Mouse (Mus musculus): Measurements from ENCODE around the gene Cenpb.

Gene Cenpb

DNA sequence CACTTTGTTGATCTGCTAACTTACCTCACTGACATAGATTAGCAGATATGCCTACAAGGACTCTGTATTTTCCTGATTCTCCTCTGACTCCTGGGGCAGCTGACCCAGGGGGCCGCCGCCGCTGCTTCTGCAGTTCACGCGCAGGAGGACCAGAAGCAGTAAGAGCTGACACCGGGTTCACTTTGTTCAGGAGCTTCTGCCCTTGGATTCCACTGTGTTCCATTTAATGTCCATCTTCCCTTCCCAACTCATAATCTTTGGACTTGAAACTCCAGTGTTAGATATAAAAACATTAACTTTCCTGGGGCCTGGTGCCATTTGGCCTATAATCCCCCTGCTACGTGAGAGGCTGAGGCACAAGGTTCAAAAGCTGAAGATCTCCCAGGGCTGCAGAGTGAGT lies 15.9 kb downstream of the Cenpb start:
- no peak for DNase-seq

DNA sequence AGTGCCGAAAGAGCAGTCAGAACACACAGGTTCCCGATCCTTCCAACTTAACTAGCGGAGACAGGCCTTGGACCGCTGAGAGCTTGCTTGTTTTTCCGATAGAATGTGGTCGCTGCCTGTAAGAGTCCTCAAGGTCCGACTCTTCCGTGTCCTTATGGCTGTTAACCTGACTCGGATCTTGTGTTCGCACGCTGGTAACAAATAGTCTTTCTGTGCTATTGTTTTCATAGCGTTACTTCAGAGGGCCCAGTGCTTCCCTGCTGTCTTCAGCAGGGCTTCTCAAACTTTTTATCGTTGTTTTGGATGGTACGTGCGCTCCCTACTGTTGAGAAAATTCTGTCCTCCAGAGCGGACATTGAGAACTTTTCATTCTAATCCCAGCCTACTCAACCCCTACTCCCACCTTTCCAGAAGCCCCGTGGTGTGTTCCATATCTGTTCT lies 19.2 kb downstream of the Cenpb start:
- peak; percentile 60 for DNase-seq

DNA sequence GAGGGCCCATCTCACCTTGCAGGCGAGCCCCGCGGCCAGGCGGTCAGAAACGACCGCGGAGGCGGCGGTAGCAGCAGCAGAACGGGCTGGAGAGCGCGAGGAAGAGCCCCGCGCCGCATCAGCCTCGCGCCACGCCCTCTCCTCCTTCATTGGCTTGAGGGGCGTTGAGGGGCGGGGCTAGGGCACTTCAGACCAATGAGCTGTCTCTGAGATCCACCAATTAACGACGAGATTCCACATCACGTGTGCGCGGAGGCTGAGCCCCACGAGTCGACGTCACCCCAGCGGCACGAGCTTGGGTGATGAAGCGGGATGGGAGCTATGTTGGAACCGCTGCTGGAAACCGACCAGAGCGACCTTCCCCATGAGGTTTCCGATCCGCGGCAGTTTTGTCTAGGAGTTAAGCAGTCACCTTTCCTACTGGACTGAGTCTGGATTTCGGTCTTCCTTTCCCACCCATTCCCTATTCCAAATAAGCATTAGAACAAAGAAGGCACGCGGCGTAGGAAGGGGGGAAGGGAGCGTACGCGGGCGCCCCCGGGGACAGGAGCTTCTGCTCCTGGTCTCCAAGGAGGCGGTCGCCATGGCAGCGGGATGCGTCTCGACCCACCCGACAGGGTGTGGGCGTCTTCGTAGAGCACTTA lies 19.8 kb downstream of the Cenpb start, which contains the start of gene 1700037H04Rik:
Gene 1700037H04Rik (minus strand): TSS at position 144 of the 644 bp plus-strand sequence.
- DNase-seq, result peak; percentile 99

DNA sequence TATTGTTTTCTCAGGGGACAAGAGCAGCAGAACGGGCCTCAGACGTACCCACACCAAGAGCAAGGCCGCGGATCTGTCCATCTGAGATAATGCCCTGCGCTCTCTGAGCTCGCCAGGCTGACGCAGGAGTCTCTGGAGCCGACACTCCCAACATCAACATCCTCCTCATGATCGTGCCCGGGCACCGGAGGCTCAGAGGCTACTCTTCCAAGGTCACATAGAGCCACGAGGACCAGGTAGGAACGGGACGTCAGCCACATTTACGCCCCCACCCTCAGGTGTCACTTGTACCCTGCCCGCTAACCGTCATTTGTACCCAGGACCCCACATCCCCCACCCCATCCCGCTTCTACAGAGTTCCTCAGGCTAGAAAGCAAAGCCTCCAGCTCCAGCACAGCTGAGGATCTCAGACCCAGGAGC lies 20.4 kb downstream of the Cenpb start:
- peak; percentile 62 for DNase-seq

- DNase-seq, result no peak
Measured at GRCm38 (mm10) chr2:131156987-131157386, 22.9 kb downstream of the Cenpb start.

- DNase-seq, result no peak
Measured at GRCm38 (mm10) chr2:131154036-131154435, 25.8 kb downstream of the Cenpb start.

GRCm38 (mm10) chr2:131152166-131152730 lies 27.6 kb downstream of the Cenpb start:
- DNase-seq, result no peak

DNA sequence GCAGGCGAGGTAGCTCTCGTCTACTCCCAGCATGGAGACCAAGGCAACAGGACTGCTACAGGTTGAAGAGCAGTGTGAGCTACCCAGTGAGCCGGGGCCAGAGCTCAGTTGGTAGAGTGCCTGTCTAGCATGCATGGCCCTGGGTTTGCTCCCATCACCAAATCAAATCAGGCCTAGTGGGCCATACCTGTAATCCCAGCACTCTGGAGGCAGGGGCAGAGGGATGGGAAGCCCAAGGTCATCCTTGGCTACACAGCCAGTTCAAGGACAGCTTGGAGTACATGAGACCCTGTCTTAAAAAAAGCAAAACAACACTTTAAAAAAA lies 30.7 kb downstream of the Cenpb start:
- no peak for DNase-seq

- no peak for DNase-seq
Measured at GRCm38 (mm10) chr2:131148353-131149253, 31.3 kb downstream of the Cenpb start.

DNA sequence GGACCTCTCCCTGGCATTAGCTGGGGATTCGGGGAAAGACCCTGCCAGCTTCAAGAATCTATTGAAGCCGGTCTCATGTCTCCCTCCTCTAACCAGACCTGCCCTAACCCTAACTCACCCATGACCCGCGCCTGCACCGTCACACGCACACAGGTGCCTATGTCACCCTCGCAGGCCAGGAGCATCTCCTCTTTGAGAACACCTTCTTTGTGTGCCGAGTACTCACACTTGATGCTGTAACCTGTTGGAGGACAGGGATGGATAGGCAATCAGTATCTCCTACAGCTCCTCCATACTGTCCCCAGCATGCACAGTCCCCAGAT lies 32.9 kb downstream of the Cenpb start:
- DNase-seq, result no peak

- DNase-seq, result no peak
Measured at GRCm38 (mm10) chr2:131146193-131147042, 33.4 kb downstream of the Cenpb start.

GRCm38 (mm10) chr2:131145536-131145935 lies 34.3 kb downstream of the Cenpb start:
- no peak for DNase-seq

- DNase-seq, result no peak
Measured at GRCm38 (mm10) chr2:131145121-131145520, 34.7 kb downstream of the Cenpb start.

- DNase-seq, result no peak
Measured at GRCm38 (mm10) chr2:131143007-131143780, 36.7 kb downstream of the Cenpb start.

GRCm38 (mm10) chr2:131142592-131142991 lies 37.3 kb downstream of the Cenpb start:
- DNase-seq, result peak; percentile 77

DNA sequence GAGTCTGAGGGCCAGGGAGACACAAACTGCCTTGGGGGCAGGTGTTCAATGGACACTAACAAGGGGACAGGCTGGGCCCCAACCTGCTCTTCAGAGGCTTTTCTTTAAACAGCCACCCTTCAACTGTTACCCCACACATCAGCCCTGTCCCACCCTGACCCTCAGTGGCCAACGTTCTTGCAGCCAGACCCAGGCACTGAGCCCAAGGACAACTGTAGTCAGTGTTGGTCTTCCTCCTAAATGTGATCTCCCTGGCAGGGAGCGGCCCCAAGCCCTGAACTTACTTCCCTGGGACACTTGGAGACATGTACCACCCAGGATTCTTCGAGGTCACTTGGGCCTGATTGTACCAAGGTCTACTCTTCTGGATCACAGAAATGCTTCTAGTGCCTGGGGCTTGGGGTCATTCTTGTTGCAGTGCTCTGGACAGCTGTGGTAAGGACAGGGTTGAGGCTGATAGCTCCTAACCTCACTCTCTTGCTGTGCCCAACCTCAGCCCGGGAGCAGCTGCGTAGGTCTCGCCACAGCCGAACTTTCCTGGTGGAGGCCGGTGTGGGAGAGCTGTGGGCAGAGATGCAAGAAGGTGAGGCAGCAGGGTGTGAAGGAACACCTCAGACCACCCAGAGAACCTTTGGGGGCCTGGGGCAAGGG lies 38.4 kb downstream of the Cenpb start:
- DNase-seq, result no peak

GRCm38 (mm10) chr2:131140533-131140905 lies 39.3 kb downstream of the Cenpb start:
- no peak for DNase-seq

GRCm38 (mm10) chr2:131139886-131140532 lies 39.9 kb downstream of the Cenpb start:
- no peak for DNase-seq

GRCm38 (mm10) chr2:131139287-131139686 lies 40.6 kb downstream of the Cenpb start:
- DNase-seq, result no peak

GRCm38 (mm10) chr2:131138760-131139159 lies 41.1 kb downstream of the Cenpb start:
- no peak for DNase-seq

DNA sequence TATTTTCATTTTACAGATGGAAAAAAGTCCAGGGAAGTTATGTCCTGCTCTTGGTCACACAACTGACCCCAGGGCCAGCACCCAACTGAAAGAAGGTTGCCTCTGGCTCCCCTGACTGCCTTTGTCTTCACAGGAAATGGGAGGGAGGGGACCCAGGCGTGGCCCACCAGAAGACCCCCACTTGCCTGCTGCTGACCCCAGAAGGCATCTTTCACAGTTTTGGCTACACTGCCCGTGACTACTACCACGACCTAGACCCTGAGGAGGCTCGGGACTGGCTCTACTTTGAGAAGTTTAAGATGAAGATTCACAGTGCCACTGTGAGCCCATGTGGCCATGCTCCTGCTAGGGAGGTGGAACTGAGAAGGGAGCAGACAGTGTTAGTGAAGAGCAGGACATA lies 41.6 kb downstream of the Cenpb start:
- no peak for DNase-seq

Data from embryo, embryonic 11 days (tissue).